Mouse (Mus musculus) lung, adult 2 months (tissue): ENCODE results near the gene Igsf1.

Experiments
- CTCF ChIP-seq: fragments of 200-500 bp; IDR thresholded peaks from 2 replicates; pipeline ENCODE4 v1.5.1; 2011; ENCODE audit warnings: mild to moderate bottlenecking, low read length, control low read depth; ENCODE audit not compliant: insufficient read depth
- POLR2A ChIP-seq: fragments of 200-500 bp; IDR thresholded peaks from 2 replicates; pipeline ENCODE4 v1.6.1; 2011; ENCODE audit warnings: low read depth, mild to moderate bottlenecking, control low read depth, low read length, borderline replicate concordance; ENCODE audit errors: extremely low read depth

GRCm38 (mm10) chrX:49734959-49735358, 62.6 kb downstream of the Igsf1 start, which contains the start of gene Olfr1321:
- TF ChIP-seq CTCF (no peak), POLR2A (no peak)
